Mouse (Mus musculus): ENCODE measurements around the gene Sipa1l3.

Sipa1l3 gene

GRCm38 (mm10) chr7:29372123-29372522 lies 146.3 kb downstream of the Sipa1l3 start:
- no peak for DNase-seq (ENCODE audit: low read depth)

GRCm38 (mm10) chr7:29370031-29370430 lies 148.4 kb downstream of the Sipa1l3 start:
- no peak for DNase-seq (ENCODE audit: low read depth)

DNA sequence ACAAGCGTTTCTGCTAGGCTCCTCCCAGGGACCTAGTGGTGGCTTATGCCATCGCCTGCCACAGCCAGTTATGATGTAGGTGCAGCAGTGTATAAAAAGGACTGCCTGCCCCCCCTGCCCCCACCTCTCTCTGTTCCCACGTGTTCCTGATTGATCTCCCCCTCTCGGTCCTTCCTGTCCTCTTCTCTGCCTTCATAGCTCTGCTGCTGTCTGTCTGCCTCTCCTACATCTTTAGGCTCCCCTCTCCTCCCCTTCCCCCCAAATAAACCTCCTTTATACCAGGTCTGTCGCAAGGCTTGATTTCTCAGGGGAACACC lies 150.5 kb downstream of the Sipa1l3 start:
- DNase-seq (ENCODE audit: low read depth), result no peak

DNA sequence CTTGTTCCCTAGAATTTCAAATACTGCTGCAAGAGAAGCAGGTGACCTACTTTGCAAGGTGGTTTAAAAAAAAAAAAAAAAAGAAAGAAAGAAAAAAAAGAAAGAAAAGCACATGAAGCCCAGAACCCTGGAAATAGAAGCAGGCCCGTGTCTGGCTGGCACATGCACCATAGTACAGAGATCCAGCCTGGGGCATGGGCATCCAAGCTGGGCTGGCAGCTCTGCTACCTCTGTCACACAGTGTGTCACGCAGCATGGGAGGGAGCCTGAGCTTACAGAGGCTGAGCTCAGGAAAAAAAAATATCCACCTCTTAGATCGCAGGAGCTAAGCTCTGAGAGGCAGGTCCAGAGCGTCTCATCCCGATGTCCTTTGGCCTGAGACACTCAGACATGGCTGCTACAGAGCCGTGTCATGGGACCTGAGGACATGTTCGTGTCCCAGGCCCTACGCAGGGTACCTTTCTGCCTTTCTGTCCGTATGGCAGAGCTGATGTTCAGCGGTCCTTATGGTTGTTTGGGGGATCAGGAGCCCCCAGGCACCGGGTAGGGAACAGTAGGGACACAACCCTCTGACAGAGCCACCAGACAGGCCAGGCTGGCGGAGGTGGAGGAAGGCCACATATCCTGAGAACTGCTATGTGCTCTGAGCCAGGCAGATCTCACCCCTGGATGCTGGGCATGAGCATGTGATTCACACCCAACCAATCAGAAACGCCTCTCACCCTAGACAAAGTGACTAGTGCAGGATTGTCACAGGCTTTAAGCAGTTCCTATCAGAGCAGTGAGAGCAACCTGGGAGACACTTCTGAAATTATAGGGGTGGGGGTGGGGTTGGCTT lies 151.1 kb downstream of the Sipa1l3 start:
- no peak for DNase-seq (ENCODE audit: low read depth)

GRCm38 (mm10) chr7:29364052-29364451 lies 154.4 kb downstream of the Sipa1l3 start:
- no peak for DNase-seq (ENCODE audit: low read depth)

GRCm38 (mm10) chr7:29361497-29361896 lies 156.9 kb downstream of the Sipa1l3 start:
- DNase-seq (ENCODE audit: low read depth), result no peak

DNA sequence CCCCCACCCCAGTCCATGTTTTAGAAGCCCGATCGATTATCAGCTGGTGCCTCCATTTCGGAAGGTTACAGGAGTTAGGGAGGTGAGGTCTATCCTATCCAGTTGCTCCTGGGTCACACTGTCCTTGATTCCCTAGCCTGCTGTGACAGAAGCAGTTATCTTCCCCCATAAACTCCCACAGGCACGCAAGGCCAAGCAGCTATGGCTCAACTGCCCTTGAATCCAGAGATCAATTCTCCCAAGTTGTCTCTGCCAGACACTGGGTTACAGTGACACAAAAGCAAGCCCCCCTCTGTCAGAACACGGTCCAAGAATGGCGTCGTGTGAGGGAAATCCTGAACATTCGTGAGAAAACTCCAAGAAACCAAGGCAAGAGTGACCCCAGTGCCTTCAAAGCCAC lies 163.0 kb downstream of the Sipa1l3 start:
- no peak for DNase-seq (ENCODE audit: low read depth)

DNA sequence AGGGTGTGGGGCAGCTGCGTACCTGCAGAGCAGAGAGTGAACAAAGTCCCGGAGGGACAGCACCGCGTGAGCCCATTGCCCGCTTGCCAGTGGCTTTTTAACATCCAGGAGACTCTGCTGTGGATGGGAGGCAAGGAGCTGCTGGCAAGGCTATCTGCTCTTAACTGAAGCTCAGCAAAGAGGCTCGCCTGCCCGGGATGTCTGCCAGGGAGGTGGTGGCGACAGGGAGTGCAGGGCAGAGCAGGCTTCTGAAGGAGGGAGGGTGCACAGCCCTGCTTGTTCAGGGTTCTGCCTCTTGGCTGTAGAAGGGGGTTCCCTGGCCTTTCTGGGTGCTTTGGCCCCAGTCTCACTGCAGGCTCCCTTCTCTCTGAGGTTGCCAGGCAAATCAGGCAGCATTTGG lies 164.3 kb downstream of the Sipa1l3 start:
- no peak for DNase-seq (ENCODE audit: low read depth)

- DNase-seq (ENCODE audit: low read depth), result no peak
Measured at GRCm38 (mm10) chr7:29352246-29352645, 166.2 kb downstream of the Sipa1l3 start.

DNA sequence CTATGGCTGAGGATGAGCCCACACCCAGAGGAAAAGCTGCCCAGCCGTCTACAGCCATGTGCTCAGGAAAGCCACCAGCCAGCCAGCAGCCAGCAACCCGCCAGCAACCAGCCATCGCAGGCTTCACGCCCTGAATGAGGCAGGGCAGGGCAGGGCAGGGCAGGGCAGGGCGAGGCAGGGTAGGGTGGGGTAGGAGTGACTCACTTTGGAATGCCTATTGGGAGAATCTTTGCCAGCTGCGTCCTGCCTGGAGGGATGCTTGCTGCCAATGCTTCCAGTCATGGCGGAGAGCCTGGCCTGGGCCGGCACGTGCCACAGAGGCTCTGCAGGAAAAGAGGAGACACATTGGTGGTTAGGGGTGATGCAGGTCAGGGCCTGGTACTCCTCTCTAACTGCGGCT lies 168.0 kb downstream of the Sipa1l3 start:
- DNase-seq (ENCODE audit: low read depth), result no peak

- DNase-seq (ENCODE audit: low read depth), result no peak
Measured at GRCm38 (mm10) chr7:29346212-29346611, 172.2 kb downstream of the Sipa1l3 start.

GRCm38 (mm10) chr7:29345534-29345933 lies 172.9 kb downstream of the Sipa1l3 start:
- no peak for DNase-seq (ENCODE audit: low read depth)

GRCm38 (mm10) chr7:29343746-29344145 lies 174.7 kb downstream of the Sipa1l3 start:
- DNase-seq (ENCODE audit: low read depth), result no peak

DNA sequence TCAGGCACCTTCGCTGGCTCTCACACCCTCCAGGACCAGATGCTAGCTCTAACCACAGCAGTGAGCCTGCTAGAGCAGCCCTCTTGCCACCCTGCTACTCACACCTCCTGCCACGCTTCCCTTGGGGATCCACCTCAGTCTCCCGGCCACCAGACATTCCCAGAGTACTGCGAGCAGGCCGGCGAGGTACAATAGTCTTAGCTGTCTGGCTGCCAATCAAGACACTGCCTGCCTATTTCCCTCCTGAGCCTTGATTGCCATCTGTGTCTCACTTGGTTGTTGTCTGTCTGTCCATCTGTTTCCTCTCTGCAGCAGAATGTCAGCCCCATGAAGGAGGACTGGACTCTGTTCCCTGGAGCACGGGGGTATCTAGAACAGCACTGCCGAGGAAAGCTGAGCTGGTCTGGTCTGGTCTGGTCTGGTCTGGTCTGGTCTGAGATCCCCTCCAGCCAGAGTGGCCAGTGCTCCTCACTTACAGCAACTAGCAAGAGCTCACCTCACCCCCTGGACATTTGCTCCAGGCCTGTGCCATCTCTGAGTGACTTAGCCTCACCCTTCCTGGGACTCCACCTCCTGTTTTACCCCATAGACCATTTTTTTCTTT lies 175.8 kb downstream of the Sipa1l3 start:
- no peak for DNase-seq (ENCODE audit: low read depth)

GRCm38 (mm10) chr7:29341722-29342121 lies 176.7 kb downstream of the Sipa1l3 start:
- no peak for DNase-seq (ENCODE audit: low read depth)

- DNase-seq (ENCODE audit: low read depth), result no peak
Measured at GRCm38 (mm10) chr7:29340838-29341237, 177.6 kb downstream of the Sipa1l3 start.

DNA sequence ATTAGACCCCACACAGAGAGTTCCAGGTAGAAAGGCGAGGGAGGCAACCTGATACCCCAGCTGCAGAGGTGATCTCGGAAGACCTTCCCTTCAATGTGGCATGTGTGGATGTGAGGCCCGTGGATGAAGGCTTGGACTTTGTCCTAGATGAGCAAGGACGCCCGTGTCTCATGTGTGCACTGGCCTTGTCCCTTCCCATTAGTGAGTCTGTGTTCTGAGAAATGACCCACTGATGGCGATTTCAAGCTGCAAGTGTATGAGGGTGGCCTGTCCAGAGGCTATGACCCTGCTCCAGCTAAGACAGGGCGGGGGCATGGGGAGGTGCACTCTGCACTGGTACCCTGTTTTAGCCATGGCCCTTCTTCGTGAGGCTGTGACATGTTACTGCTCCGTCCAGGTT lies 178.2 kb downstream of the Sipa1l3 start:
- no peak for DNase-seq (ENCODE audit: low read depth)

DNA sequence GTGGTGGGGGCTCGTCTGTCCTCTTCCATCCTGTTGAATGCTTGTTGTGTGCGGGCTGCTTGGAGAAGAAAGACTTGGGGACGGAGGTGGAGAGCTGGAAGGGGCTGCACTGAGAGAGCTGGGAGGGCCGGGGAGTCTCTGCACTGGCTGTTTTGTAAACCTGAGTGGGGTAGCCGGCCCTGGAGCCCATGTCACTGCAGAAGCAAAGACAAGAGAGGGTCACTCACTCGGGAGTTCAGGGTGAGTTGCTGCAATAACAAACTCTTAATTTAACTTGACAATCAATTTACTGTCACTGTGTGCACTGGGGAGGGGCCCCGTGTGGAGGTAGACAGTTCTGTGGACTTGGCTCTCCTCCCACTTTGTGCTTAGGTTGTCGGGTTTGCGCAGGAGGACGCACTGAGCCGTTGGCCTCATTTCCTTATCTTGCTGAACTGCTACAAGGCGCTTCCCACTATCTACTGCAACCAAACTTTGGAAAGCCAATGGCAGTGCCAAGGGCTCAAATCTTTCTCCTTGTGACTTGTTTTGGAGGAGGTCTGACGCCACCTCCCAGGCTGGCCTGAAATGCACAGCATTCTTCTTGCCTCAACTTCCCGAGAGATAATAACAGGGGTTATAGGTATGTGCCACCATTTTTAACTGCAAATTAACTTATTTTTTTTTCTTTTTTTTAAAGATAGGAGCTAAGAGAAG lies 179.3 kb downstream of the Sipa1l3 start:
- no peak for DNase-seq (ENCODE audit: low read depth)

DNA sequence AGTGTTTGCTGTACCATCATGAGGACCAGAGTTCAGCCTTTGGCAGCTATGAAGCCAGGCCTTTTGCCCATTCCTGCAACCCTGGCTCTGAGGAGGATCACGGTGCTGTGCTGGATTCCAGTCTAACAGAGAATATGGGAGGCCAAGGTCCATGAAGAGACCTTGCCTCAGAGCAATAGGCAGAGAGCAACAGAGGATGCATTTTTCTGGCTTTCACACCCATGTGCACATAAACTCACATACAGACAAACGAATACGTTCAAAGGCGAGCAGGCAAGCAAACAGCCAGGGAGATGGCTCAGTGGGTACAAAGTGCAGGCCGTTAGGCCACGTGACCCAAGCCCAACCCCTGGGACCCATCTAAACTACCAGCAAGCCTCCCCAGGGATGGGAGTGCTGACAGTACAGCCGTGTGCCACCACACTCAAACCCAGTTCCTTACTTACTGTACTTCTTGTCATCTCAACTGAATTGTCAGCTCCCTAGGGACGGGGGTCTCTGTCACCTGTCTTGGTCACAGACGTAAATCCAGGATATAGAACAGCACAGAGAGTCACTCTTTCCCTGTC lies 180.0 kb downstream of the Sipa1l3 start:
- DNase-seq (ENCODE audit: low read depth), result no peak

- DNase-seq (ENCODE audit: low read depth), result no peak
Measured at GRCm38 (mm10) chr7:29337766-29338165, 180.7 kb downstream of the Sipa1l3 start.

DNA sequence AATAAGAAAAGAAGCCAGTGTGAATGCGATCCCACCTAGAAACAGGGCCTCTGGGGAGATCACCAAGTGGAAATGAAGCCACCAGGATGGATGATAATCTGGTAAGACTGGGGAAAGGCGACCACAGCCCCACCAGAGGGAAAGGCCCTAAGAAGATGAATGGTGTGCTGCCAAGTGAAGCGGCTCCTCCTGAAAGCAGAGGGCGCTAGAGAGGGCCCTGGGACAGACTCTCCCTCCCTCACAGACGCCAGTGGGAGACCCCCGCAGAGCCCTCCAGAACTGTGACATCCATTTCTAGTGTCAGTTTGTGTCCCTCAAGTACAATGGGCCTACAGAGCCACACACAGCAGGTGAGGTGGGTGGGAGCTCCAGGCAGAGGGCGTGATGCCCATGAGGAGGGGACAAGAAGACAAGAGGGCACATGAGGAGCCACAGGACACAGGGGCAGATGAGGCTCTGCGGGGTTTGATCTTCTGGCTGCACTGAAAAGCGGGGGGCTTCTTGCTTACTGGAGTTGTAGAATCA lies 181.6 kb downstream of the Sipa1l3 start:
- no peak for DNase-seq (ENCODE audit: low read depth)

- no peak for DNase-seq (ENCODE audit: low read depth)
Measured at GRCm38 (mm10) chr7:29335841-29336671, 182.4 kb downstream of the Sipa1l3 start.

Measured in fibroblast of lung, adult 2 months (primary cell).